Mouse (Mus musculus) midbrain, embryonic 13.5 days (tissue): ENCODE data around the gene Kcns1. TPM values are rescaled to one million over a fixed set of nuclear protein-coding genes. Genes with fewer than 3 reads are reported as not detected.

Source experiments
- ATAC-seq: fragments of 200-750 bp; cut with Nextera tagmentation; 2 replicates; pipeline ENCODE4 v1.8.0; 2017; ENCODE audit warnings: mild to moderate bottlenecking, moderate TSS enrichment, moderate library complexity
- H3K27ac ChIP-seq: fragments of 300-500 bp; sonication (generic); 2 replicates; pipeline ENCODE4 v1.5.1; 2015; ENCODE audit warnings: inconsistent platforms, mild to moderate bottlenecking, moderate library complexity
- H3K27me3 ChIP-seq: fragments of 300-500 bp; sonication (generic); 2 replicates; pipeline ENCODE4 v1.6.1; 2015; ENCODE audit warnings: mild to moderate bottlenecking, inconsistent platforms
- H3K36me3 ChIP-seq: fragments of 300-500 bp; sonication (generic); 2 replicates; pipeline ENCODE4 v1.6.1; 2015; ENCODE audit warnings: mild to moderate bottlenecking, inconsistent platforms
- H3K4me1 ChIP-seq: fragments of 300-500 bp; sonication (generic); replicated peaks from 2 replicates; pipeline ENCODE4 v1.6.1; 2015; ENCODE audit warnings: inconsistent platforms
- H3K4me2 ChIP-seq: fragments of 300-500 bp; sonication (generic); replicated peaks from 2 replicates; pipeline ENCODE4 v1.6.1; 2015; ENCODE audit warnings: moderate library complexity, mild to moderate bottlenecking, inconsistent platforms
- H3K4me3 ChIP-seq: fragments of 300-500 bp; sonication (generic); replicated peaks from 2 replicates; pipeline ENCODE4 v1.5.1; 2015; ENCODE audit warnings: mild to moderate bottlenecking, inconsistent platforms
- H3K9ac ChIP-seq: fragments of 300-500 bp; sonication (generic); replicated peaks from 2 replicates; pipeline ENCODE4 v1.6.1; 2015; ENCODE audit warnings: mild to moderate bottlenecking, inconsistent platforms
- H3K9me3 ChIP-seq: fragments of 300-500 bp; sonication (generic); 2 replicates; pipeline ENCODE4 v1.6.1; 2016; ENCODE audit warnings: mild to moderate bottlenecking, inconsistent platforms
- WGBS: fragments of 180-500 bp; shearing (Covaris S2); methylation state at CpG from one replicate; pipeline ENCODE4 v1.1.7; 2015; 5-methylcytosine and 5-hydroxymethylcytosine counted together
- polyA plus RNA-seq: library from polyadenylated mRNA; unstranded; fragments of >200 nt; fragmentation: Nextera tagmentation; extraction: Ambion mirVana; gene quantifications from 2 replicates; pipeline ENCODE4 v1.2.1, GENCODE M21; 2015

Gene Kcns1
- polyA plus RNA-seq, 1 experiment from 2014 or later, result 0.16 TPM

DNA sequence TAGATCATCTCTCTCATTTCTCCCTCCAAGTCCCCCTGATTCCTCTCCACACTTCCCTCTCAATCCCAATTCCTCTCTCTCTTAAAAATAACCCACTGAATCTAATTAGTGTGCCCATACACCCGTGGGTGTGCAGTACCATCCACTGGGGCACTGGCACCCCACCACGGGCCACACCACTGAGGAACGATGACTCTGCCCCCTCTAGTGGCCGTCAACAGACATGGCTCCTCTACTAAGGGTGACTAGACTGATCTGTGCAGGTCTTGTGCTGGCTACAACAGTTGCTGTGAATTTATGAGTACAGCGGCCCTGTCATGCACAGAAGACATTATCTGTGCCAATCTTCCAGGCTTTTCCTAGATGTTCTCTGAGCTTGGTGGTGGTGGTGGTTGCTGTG, 17.8 kb upstream of the Kcns1 start:
- 26% methylated on average over 5 of the region's 5 CpGs for WGBS
- H3K9me3 ChIP-seq, result no peaks in the 10 kb centered on the region

DNA sequence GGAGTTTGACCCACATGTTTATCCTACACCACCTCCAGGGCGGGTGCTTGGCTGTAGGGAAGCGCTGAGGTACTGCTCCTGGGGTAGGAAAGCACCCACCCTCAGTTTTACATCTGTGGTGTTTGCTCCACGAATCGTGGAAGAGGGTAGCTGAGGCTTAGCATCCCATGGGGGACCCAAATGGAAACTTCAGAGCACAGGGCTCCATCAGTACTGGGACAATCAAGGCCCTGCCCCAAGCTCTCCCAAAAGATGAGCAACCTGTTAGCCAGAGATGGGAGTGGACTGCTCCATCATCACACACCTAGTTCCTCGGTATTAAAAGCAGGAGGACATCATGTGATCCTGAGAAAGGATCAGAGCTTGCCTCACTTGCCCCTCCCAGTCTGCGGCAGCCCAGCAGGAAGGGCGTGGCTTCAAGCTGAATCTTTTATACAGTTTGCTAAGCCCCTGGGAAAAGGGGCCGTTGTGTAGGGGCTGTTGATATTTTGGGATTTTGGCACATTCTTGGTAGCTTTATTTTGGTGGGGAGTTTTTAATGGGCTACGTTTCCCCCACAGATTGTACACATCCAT, 13.3 kb upstream of the Kcns1 start:
- Histone ChIP-seq H3K4me3 (no peak overlapping the region), H3K27ac (no peak overlapping the region), H3K9me3 (no peaks in the 10 kb centered on the region), H3K4me1 (peaks cover 5% of the 10 kb centered on the region; the same call in 1 of the 2 replicates), H3K36me3 (no peaks in the 10 kb centered on the region), H3K9ac (no peak overlapping the region), H3K4me2 (no peak overlapping the region), H3K27me3 (no peaks in the 10 kb centered on the region)
- no peak for ATAC-seq
- WGBS, result 42% methylated on average over 9 of the region's 9 CpGs

More for the DNA sequence above, 17.8 kb upstream of the Kcns1 start:
- no peaks in the 10 kb centered on the region for H3K27me3 ChIP-seq
- H3K9ac ChIP-seq, result no peak overlapping the region
- H3K27ac ChIP-seq, result no peak overlapping the region
- H3K36me3 ChIP-seq, result no peaks in the 10 kb centered on the region
- no peak overlapping the region for H3K4me2 ChIP-seq
- no peak overlapping the region for H3K4me3 ChIP-seq
- ATAC-seq, result no peak
- H3K4me1 ChIP-seq, result peaks cover 5% of the 10 kb centered on the region; the same call in 1 of the 2 replicates

DNA sequence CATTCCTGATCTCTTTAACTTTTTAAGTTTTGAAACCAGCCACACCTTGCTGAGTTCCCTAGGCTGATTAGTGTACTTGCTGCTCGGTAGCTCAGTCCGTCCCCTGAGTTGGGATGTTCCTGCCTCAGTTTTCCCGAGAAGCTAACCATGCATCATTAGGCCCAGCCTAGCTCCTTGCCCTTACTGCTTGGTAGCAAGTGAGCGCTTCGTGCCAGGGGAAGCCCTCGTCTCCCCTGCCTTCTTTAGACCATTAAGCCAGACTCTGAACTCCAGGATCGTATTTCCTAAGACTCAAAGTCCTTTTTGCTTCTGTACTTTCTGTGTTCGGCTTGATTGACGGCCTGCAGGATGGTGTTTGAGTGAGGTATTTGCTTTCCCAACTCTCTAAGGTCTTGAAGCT, 12.4 kb upstream of the Kcns1 start:
- Histone ChIP-seq H3K4me3 (no peak overlapping the region), H3K27ac (no peak overlapping the region), H3K4me2 (no peak overlapping the region), H3K36me3 (no peaks in the 10 kb centered on the region), H3K9ac (no peak overlapping the region), H3K9me3 (no peaks in the 10 kb centered on the region), H3K27me3 (no peaks in the 10 kb centered on the region), H3K4me1 (peaks cover 5% of the 10 kb centered on the region; the same call in 1 of the 2 replicates)
- no peak for ATAC-seq
- WGBS, result 79% methylated on average over 9 of the region's 9 CpGs

DNA sequence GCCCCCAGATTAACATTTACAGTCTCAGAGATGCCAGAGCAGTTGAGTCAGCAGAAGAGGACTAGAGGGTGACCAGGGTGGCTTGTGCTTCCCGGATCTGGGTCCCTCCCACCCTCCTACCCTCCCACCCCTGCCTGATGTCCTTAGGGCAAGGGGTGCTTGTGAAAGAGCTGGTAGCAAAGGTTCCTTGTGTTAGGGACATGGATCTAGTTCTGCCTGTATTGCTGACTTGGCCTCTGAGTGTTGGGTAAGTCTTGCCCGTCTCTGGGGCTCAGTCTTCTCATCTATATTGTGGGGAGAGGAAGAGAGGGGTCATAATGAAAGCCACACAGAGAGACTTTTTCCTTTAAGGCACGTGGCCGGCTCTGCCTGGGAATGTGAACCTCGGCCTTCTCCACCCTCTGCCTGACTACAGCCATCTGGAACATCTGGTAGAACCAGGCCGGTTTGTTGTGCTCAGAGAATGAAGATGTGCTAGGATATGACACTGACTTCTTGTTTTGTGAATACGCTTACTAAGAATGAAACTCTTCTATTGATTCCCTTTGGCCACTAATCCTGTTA, 11.9 kb upstream of the Kcns1 start, which contains the start of gene Wfdc5:
Wfdc5 (minus strand) TSS at position 51 of the 564 bp plus-strand sequence.
- Histone ChIP-seq H3K4me1 (peaks cover 5% of the 10 kb centered on the region; the same call in 1 of the 2 replicates), H3K4me2 (no peak within 1 kb of the TSS), H3K9me3 (no peaks in the 10 kb centered on the region), H3K9ac (no peak within 1 kb of the TSS), H3K36me3 (no peaks in the 10 kb centered on the region), H3K4me3 (no peak within 1 kb of the TSS), H3K27ac (no peak within 1 kb of the TSS), H3K27me3 (no peaks in the 10 kb centered on the region)
- 76% methylated on average over 7 of the region's 7 CpGs for WGBS
- no peak for ATAC-seq

DNA sequence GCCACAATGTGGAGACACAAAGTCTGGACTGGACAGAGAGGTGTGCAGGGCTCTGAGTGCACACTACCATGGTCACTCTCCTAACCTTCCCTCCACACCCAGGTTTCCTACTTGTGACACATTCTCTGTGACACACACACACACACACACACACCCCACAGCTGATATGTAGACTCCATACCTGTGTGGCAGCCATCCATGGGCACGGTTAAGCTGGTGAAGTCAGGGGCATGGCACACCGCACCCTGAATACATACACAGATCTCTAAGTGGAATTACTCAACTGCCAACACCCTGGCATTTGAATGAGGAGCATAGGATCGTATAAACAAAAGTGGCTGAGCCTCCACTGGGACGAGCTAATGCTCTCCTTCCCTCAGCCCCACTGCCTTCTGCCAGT, 9.9 kb upstream of the Kcns1 start:
- Histone ChIP-seq H3K27ac (no peak overlapping the region), H3K27me3 (0 out of 2 replicates have a peak, but pooled peaks cover 3% of the 10 kb centered on the region), H3K9ac (no peak overlapping the region), H3K4me2 (no peak overlapping the region), H3K4me1 (peaks cover 5% of the 10 kb centered on the region; the same call in 1 of the 2 replicates), H3K36me3 (no peaks in the 10 kb centered on the region), H3K4me3 (no peak overlapping the region), H3K9me3 (no peaks in the 10 kb centered on the region)
- WGBS, result 93% methylated on average over 4 of the region's 4 CpGs
- ATAC-seq, result no peak

DNA sequence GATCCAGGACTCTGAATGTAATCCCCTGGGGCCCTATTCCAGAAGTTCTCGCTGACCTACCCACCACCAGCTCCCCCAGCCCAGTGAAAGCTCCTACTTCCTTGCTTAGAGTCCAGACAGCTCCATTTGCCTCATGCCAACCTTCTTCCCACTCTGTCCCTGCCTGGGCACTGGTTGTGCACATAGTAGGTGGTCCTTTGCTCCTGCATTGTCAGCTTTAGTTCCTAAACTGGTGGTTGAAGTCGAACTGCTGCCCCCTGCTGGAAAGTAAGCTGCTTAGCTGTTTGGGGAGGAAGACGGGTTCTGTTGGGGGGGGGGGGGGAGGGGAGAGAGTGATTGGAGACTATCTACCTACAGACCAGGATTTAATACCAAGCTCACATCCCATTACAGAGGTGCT, 9.2 kb upstream of the Kcns1 start:
- Histone ChIP-seq H3K4me3 (no peak overlapping the region), H3K9me3 (no peaks in the 10 kb centered on the region), H3K36me3 (no peaks in the 10 kb centered on the region), H3K9ac (no peak overlapping the region), H3K4me1 (peaks cover 5% of the 10 kb centered on the region; the same call in 1 of the 2 replicates), H3K4me2 (no peak overlapping the region), H3K27me3 (0 out of 2 replicates have a peak, but pooled peaks cover 3% of the 10 kb centered on the region), H3K27ac (no peak overlapping the region)
- no peak for ATAC-seq
- 35% methylated on average over 3 of the region's 3 CpGs for WGBS

DNA sequence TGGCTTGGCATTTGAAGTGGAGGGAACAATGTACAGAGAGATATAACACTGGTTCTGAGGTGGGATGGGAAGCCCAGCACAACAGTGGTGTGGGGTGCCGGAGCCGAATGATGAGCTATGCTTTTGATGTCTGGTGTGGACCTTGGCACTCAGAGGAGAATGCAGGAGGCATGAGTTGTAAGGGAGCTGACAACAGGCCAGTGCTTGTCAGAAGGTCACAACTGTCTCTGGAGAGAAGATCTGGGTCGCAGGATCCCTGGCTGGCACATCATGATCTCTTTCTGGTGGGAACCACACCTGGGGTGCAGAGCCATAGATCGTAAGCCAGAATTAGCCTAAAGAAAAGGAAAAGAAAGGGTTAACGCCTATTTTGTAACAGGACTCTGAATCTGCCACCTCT, 6.9 kb upstream of the Kcns1 start:
- Histone ChIP-seq H3K9ac (no peak overlapping the region), H3K4me2 (no peak overlapping the region), H3K27ac (no peak overlapping the region), H3K9me3 (no peaks in the 10 kb centered on the region), H3K36me3 (no peaks in the 10 kb centered on the region), H3K4me1 (no peaks in the 10 kb centered on the region), H3K4me3 (no peak overlapping the region), H3K27me3 (peaks cover 13% of the 10 kb centered on the region)
- ATAC-seq, result no peak
- 92% methylated on average over 5 of the region's 5 CpGs for WGBS

DNA sequence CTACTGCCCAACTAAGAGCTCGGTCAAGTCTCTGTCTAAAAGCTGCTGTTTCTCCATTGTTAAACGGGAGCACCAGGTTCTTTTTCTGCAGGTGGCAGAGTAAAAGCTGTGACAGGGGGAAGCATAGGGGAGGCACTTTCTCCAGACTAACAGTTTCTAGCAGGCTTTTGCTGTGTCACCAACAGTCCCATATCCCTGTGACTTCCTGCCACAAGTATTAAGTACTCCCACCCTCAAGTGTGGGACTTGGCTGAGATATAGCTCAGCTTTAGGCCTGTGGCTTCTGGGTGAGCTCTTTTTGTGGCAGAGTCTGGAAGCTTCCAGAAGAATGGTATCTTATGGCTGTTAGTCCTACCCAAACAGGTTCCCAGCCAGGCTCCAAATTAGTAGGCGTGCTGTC, 4.9 kb upstream of the Kcns1 start:
- H3K9me3 ChIP-seq, result no peaks in the 10 kb centered on the region
- H3K27ac ChIP-seq, result no peak overlapping the region
- no peaks in the 10 kb centered on the region for H3K36me3 ChIP-seq
- peaks cover 10% of the 10 kb centered on the region for H3K4me1 ChIP-seq
- H3K4me2 ChIP-seq, result no peak overlapping the region
- peaks cover 28% of the 10 kb centered on the region for H3K27me3 ChIP-seq
- no peak overlapping the region for H3K9ac ChIP-seq
- WGBS, result 79% methylated on average over 3 of the region's 3 CpGs
- ATAC-seq, result no peak
- no peak overlapping the region for H3K4me3 ChIP-seq

DNA sequence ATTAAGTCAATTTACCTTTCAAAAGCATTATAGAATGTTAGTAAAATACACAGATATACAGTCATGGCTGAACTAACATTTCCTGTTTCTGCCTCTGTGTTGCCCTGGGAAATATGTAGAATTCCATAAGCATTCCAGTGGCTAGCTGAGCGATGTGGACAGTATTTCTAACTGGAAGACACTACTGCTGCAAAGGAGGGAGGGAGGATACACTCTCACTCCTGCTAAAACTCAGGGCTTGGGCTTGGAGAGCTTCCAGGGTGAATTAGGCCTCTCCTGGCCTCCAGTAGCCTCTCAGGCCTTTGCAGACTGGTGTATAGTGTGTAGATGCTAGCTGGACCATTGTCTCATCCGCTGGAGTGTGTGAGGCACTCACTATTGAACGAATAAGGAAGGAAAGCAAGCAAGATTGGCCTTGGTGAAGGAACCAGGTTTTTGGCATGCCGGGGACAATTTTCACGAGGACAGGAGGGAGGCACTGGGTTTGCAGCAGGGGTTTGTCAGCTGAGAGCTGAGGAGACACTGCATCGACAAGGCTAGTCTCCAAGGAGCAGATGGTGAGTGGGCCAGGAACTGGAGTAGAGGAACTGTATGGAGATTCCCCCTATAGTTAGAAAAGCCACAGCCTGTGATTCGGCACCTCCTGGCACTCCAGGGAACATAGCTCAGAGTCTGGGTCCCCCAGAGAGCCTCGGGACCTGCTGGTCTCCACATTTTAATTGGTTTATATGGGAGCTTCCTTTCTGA, 3.9 kb upstream of the Kcns1 start:
- Histone ChIP-seq H3K4me3 (no peak overlapping the region), H3K27ac (no peak overlapping the region), H3K27me3 (peaks cover 38% of the 10 kb centered on the region), H3K4me1 (peaks cover 20% of the 10 kb centered on the region), H3K4me2 (no peak overlapping the region), H3K9me3 (no peaks in the 10 kb centered on the region), H3K9ac (no peak overlapping the region), H3K36me3 (no peaks in the 10 kb centered on the region)
- 81% methylated on average over 8 of the region's 8 CpGs for WGBS
- no peak for ATAC-seq

DNA sequence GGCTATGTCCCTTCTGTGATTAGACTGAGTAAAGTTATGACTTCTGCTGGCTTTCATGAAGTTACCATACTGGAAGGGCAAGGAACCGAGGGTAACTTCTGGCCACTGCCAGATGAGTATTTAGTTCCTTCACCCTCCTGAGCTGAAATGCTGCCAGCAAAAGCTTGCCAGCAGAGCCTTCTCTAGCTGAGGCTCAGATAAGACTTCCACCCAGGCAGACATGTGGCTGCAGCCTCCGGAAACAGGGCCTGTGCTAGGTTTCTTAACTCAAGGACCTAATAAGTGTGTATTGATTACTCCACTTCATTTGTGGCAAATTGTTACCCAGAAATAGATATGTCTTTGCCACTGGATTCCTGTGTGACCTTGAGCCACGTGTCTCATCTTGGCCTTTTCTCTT, 2.5 kb upstream of the Kcns1 start:
- no peak overlapping the region for H3K4me3 ChIP-seq
- WGBS, result 76% methylated on average over 3 of the region's 3 CpGs
- peaks cover 52% of the 10 kb centered on the region for H3K27me3 ChIP-seq
- H3K4me2 ChIP-seq, result no peak overlapping the region
- H3K9me3 ChIP-seq, result no peaks in the 10 kb centered on the region
- no peaks in the 10 kb centered on the region for H3K36me3 ChIP-seq
- H3K27ac ChIP-seq, result no peak overlapping the region
- H3K9ac ChIP-seq, result no peak overlapping the region
- peaks cover 23% of the 10 kb centered on the region for H3K4me1 ChIP-seq
- ATAC-seq, result no peak

DNA sequence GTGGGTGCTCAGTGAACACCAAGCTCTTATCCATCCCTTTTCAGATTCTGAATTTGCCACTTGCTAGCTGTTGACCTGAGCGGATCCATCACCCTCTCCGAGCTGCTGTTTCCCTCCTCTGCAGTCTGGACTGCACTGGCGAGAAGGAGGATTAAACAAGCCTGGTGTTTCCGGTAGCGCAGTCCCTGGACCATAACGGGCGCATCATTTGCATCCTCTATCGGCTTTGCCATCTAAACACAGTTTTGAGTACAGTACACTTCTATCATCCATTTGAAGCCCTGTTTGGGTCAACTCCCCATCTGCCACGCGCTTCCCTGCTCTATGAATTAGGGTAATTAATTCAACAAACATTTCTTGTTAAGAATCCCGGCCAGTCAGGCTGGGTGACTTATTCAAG, 587 bp downstream of the Kcns1 start:
- 2% methylated on average over 11 of the region's 11 CpGs for WGBS

DNA sequence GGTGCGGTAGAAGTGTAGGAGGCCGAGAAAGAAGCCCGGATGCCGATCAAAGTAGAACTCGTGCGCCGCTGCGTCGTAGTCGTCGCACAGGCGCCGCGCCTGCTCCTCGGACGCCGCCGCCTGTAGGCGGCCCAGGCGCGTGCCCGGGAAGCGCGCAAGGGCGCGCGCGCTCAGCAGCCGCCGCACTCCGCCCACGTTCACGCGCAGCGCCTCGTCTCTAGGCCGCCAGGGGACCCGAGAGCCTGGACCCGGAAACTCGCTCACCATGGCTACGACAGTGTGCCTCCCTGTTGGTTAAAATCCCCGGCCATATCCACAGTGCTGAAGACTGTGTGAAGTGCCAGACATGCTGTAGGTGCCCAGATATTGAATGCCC, 2.4 kb downstream of the Kcns1 start:
- H3K9ac ChIP-seq, result no peak overlapping the region
- WGBS, result 9% methylated on average over 42 of the region's 42 CpGs

More for the DNA sequence above, 587 bp downstream of the Kcns1 start:
- no peak overlapping the region for H3K27ac ChIP-seq
- H3K4me3 ChIP-seq, result peak overlapping the region; percentile 37
- peaks cover 31% of the 10 kb centered on the region for H3K4me1 ChIP-seq
- peaks cover 79% of the 10 kb centered on the region for H3K27me3 ChIP-seq
- no peaks in the 10 kb centered on the region for H3K9me3 ChIP-seq
- H3K9ac ChIP-seq, result 0 out of 2 replicates have a peak overlapping the region, but pooled peaks have one; percentile 53
- no peaks in the 10 kb centered on the region for H3K36me3 ChIP-seq
- no peak for ATAC-seq
- H3K4me2 ChIP-seq, result peak overlapping the region; percentile 64

More for the DNA sequence above, 2.4 kb downstream of the Kcns1 start:
- H3K4me2 ChIP-seq, result peak overlapping the region; percentile 55
- H3K36me3 ChIP-seq, result no peaks in the 10 kb centered on the region
- H3K4me1 ChIP-seq, result peaks cover 31% of the 10 kb centered on the region
- peak overlapping the region; percentile 40 for H3K4me3 ChIP-seq
- H3K27ac ChIP-seq, result no peak overlapping the region
- H3K9me3 ChIP-seq, result no peaks in the 10 kb centered on the region
- H3K27me3 ChIP-seq, result peaks cover 79% of the 10 kb centered on the region
- ATAC-seq, result peak; percentile 37; the same call in 1 of the 2 replicates
